Mouse (Mus musculus) testis, postnatal 10 days (tissue): ENCODE measurements around the gene Lipk.

Source experiments
- DNase-seq: peaks from one replicate; pipeline ENCODE4 v3.0.0; 2021; ENCODE audit warnings: low spot score

Lipk gene

DNA sequence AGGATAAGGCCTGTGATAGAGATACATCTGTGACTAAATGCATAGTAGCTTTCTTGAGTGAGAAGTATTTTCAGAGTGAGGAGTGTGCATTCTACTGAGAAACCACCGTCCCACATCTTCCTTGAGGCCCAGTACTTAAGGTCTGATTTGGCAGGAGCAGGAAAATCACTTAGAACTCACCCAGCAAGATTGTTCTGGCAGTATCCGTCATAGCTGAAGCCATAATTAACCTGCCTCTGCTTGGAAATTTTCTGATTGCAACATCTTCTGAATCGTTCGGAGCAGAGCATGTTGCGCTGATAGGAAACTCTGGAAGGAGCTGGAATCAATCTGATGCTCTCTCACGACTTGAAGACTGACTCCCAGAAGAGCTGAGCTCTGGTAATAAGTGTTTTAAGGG lies at the start of gene Lipk:
Lipk (plus strand) TSS at position 289 of the 400 bp plus-strand sequence.
- no peak for DNase-seq

DNA sequence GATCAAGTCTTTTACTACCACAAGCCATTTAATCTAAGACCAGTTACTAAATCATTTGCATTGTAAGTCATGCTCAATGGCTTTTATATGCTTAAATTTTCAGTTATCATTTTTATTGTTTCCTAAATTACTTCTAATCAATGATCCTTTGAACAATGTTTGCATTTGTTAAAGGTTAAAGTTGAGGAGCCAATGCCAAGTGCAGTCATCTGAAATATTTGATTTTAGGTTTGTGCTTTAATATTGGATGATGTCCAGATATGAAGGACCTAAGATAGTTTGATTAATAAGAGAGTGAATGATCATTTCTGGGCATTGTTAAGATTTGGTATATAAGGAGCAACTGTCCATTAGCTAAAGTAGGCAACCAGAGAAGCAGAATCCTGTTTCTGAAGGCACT lies 47.2 kb upstream of the Lipk start, which contains the start of gene Lipf:
Lipf (plus strand) TSS at position 301 of the 400 bp plus-strand sequence.
- DNase-seq: no peak

DNA sequence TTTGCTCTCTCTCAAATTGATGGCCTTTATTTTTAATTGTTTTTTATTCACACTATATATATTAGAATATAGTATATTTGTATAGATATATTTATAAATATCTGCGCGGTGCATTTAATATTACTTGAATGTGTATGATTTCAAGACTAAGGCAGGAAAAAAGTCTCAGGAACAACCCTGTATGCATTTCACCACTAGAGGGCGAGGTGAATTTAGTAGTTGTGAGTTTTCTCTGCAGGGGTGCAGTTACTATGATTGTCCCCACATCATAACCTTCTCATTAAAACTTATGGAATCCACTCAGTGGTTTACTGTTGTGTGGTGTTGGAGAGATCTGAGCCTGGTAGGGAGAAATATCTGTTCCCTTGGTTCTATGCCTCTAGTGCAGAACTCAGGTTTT lies 29.1 kb upstream of the Lipk start:
- no peak for DNase-seq

DNA sequence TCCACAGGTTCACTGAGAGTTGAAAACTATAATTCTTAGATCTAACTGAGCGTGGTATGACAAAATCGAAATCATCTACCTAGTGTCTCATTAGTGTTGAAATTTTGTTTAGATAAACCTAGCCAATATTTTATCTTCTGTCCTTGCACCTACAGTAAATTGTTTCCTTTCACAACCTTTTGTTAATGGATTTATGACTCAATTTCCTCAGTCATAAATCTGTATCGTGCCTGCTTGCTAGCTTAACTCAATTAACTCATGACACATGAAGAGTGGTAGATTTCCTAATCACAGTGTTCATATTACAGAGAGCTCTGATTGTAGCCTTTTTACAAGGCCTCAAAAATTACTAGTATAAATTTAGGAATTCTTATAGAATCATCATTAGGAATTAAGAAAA lies 25.0 kb upstream of the Lipk start:
- DNase-seq: no peak

GRCm38 (mm10) chr19:34021440-34022172 lies 13.5 kb downstream of the Lipk start:
- DNase-seq: no peak

DNA sequence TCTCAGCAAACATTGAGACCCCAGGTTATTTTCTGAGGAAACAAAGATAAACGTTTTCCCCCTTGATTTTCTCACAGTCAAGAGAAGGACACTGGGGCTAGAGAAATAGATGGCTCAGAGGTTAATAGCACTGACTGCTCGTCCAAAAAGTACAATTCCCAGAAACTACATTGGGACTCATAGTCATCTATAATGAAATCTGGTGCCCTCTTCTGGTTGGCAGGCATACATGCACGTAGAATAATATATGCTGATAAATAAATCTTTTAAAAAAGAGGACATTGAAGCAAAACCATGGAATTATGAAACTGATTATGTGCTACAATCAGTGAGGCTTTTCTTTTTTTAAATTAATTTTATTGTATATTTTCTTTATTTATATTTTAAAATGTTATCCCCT lies 14.7 kb downstream of the Lipk start:
- no peak for DNase-seq

- no peak for DNase-seq
Measured at GRCm38 (mm10) chr19:34039731-34040130, 31.6 kb downstream of the Lipk start.

GRCm38 (mm10) chr19:34043008-34043407 lies 34.9 kb downstream of the Lipk start:
- DNase-seq: no peak

GRCm38 (mm10) chr19:34049371-34050039 lies 41.4 kb downstream of the Lipk start:
- DNase-seq: no peak

DNA sequence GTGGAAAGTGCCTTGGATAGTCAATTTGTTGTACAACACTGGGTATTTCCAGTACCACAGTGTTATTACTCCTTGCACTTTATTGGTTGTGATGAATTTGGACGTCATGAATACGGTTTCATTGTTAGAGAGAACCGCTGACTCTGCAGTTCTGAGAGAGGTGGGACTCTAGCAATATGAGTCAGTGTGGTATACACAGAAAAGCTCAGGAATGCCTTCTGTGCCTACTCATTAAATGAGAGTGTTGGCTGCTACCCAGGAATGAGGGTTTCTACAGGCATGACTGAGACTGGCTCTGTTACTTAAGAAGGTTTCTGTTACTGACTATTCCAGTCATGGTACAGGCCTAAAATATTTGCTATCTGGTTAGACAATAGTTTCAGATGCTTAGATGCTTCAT lies 43.4 kb downstream of the Lipk start:
- no peak for DNase-seq

DNA sequence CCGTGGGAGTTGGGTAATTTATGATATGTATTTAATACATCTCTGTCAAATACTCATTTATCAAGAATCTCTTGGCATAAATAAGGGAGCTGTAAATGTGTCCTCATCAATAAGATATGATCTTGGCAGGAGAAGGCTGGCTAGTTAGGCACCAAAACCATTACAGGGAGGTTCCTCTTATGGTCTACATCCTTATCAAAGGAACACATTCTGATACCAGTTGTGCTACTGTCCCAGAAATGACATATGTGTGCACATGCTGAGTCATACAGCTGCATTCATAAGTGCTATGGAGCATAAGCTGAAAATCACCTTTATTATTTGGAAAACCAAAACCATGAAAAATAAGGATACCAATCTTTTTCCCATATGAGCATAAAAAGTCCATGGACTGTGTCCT lies 55.5 kb downstream of the Lipk start:
- no peak for DNase-seq

- no peak for DNase-seq
Measured at GRCm38 (mm10) chr19:34064059-34064458, 56.0 kb downstream of the Lipk start.

- DNase-seq: no peak
Measured at GRCm38 (mm10) chr19:34066779-34067472, 58.8 kb downstream of the Lipk start, which contains the start of gene Lipn. TSS of gene Lipn (plus strand) at chr19:34067358.

DNA sequence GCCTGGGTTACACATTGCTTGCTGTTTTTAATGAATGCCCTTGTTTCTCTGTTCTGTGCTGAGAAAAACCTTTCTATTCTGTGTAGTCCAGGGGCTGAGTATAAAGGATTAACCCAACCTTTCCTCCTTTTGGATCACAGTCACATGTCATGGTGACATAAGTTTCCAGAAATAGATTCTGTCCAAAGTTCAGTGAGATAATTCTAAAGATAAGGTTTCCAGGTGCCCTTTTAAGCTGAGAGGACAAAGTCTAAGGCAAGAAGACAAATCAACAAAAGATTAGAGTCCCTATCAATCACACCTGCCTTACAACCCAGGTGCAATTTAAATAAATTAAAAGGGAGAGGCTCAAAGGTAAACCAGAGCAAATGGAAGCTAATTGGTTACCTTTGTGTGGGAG lies 66.1 kb downstream of the Lipk start:
- no peak for DNase-seq

DNA sequence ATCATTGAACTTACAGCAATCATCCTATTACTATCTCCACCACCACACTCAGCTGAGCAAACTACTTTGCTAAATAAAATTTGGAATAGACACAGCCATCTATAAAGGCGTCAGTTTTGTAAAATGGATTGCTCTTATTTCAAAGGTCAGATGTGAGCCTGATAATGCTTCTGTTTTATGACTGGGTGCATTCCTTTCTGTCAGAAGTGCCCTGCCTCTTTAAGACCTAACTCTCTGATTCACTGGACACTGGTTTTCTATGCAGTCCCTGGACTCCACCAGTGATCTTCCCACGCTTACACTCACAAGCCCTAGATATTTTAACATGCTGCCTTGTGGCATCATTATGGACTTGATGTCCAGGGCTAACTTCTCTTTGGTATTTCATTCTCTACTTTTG lies 70.0 kb downstream of the Lipk start:
- DNase-seq: no peak

GRCm38 (mm10) chr19:34089011-34089680 lies 81.1 kb downstream of the Lipk start:
- no peak for DNase-seq

DNA sequence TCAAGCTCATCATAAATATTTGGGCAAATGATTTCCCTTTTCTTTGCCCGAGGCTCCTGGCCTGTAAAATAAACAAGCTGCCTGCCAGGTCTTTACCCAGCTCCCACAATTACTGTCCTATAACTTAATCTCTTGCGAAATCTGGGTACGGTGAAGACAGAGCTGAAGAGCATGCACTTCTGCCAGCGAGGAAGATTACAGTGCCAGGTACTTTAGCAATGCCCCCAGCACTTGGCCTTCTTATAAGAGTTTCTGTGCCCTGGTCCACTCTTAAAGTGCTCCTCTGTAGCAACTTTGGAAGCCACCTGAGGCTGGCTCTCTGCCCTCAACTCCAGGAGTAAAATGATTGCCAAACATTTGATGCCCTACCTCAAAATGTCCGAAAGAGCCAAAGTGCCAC lies 87.3 kb downstream of the Lipk start:
- DNase-seq: no peak

- DNase-seq: no peak
Measured at GRCm38 (mm10) chr19:34096228-34096627, 88.1 kb downstream of the Lipk start.
